Mouse (Mus musculus): ENCODE results near the gene Iqsec1.

DNA sequence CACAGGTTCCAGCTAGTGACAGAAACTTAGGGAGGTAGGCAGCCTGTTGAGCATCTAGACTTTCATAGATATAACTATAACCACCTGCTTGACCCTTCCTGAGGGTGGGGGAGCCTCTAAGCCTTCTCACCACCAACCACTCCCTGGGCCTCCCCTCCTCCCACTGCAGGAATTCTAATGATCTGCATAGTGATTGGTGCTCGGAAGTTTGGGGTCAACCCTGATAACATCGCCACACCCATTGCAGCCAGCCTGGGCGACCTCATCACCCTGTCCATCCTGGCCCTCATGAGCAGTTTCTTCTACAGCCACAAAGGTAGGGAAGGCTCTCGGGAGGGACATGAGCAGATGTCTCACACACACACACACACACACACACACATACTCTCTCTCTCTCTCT lies 353.4 kb downstream of the Iqsec1 start:
- TF ChIP-seq CTCF (conservative IDR thresholded peaks at IDR 0.05; ENCODE audit: low read length) (no peak), POU5F1 (IDR thresholded peaks at IDR 0.05; ENCODE audit: borderline replicate concordance, low read length) (no peak)
